Mouse (Mus musculus) kidney, adult 2 months (tissue): ENCODE data around the gene Tut1.

ENCODE experiments used
- CTCF ChIP-seq: fragments of 200-500 bp; conservative IDR thresholded peaks from 2 replicates; pipeline ENCODE4 v1.5.1; 2011; ENCODE audit warnings: low read depth, mild to moderate bottlenecking, control low read depth, low read length, moderate library complexity, mixed read lengths; ENCODE audit not compliant: insufficient read depth, insufficient read length
- POLR2A ChIP-seq: fragments of 200-500 bp; IDR thresholded peaks from one replicate; pipeline ENCODE4 v1.6.1; 2011; ENCODE audit warnings: low read depth, low read length, control low read depth

GRCm38 (mm10) chr19:8991871-8992735 is 38.5 kb downstream of the Tut1 start:
- TF ChIP-seq CTCF (no peak), POLR2A (no peak)
